Mouse (Mus musculus) gastrocnemius, postnatal 25 days (tissue): ENCODE measurements at regions not wholly inside any gene's neighbourhood (a gene's known extent, or its start where the extent isn't known, plus 50 kb on each side); places are given as distances from the start of the nearest gene placed in this dataset.

Source experiments
- DNase-seq: peaks from one replicate; pipeline ENCODE4 v3.0.0; 2022
- microRNA-seq, 2 experiments: library from miRNA; unstranded; fragments of <30 nt; microRNA quantifications; one replicate each; pipeline ENCODE4 v1.2.0; 2021; ENCODE audit warnings: borderline replicate concordance in 2 of 2

DNA sequence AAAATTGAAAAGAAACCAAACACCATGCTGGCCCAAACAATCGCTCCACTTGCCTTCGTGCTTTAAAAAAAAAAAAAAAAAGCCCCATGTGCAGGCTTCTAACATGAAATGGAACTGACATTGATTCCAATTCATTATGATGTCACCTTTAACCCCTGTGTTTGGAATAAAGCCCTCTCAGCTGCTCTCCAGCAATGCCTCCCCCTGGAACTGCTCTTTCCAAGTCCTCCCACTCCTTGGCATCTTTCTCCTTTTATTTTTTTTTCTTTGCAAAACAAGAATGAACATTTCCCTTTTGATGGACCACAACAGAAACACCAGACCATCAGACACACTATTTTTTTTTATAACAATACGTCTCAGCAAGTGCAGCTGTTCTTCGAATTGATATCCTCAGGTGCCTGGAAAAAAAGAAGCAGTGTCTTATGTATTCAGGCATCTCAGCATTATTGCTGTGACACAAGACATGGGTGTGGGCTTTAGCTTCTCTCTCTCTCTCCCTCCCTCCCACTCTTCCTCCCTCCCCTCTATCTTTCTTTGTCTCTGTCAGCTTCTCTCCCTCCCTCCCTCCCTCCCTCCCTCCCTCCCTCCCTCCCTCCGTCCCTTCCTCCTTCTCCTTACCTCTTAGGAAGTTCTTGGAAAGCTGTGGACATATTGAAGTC, 152.3 kb upstream of the Pitrm1 start:
- DNase-seq = no peak

DNA sequence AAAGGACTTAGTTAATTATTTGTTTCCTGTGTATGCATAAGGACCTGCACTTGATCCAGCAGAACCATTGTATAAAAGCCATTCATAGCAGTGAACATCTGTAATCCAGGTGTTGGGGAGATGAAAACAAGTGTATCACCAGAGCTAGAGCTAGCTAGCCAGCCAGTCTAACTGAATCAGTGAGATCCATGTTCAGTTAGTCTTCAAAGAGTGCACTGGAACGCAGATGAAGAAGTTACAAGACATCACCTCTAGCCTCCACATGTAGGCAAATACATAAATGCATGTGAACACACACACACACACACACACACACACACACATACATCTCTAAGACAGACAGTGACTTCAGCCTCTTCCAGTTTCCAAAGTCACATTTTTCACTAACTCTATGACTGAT, 150.3 kb upstream of the Pitrm1 start:
- DNase-seq = no peak

DNA sequence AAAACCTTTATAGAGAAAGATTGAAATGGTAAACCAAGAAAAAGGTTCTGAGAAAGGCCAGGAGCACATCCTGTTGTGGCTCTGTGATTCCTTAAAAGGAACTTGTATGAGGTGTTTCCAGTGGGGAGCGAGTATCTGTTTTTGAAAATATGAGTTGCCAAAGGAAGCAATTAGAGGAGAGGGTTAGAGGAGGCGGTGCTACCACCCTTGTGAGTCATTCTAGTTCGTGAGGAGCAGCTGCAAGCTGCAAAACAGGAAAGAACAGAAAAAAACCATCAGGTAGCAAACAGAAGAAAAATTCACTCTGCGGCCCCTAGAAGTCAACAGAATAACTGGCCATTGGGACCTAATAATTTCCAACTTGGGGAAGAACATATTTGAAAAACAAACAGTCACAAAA, 116.1 kb upstream of the Pitrm1 start:
- DNase-seq = no peak

DNA sequence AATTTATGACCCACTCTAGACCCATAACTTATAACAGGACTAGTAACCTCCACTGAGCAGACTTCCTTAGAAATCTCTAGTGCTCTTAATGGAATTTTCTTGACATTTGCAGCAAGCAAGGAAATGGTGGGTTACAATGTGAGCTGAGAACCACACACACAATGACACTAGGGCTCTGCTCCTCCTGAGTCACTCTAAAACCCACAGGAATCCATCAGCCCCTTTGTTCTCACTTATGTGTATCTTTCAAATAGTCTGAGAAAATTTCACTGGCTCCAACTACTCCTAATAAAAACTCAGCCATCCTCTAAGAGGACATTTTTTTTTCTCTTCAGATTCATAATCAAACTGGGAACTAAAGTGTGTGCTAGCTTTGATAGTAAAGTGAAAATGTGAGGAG, 101.0 kb upstream of the Pitrm1 start:
- DNase-seq = no peak

DNA sequence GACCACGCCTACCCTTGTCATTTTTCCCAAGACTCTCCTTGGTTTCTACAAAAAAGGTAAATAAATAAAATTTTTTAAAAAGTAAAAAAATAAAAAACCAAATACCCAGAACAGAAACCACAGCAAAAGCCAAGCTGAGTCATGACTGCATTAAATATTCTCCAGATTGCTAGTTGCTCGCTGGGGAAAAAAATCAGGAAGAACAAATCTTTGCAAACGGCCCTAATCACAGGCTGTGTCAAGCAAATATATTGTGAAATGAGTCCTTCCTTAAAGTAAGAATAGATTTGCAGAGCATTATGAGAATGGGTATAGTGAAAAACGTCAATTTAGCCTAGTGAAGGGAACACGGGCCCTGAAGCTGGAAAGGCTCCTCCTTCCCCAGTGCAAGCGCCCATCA, 86.6 kb upstream of the Pitrm1 start:
- no peak for DNase-seq

DNA sequence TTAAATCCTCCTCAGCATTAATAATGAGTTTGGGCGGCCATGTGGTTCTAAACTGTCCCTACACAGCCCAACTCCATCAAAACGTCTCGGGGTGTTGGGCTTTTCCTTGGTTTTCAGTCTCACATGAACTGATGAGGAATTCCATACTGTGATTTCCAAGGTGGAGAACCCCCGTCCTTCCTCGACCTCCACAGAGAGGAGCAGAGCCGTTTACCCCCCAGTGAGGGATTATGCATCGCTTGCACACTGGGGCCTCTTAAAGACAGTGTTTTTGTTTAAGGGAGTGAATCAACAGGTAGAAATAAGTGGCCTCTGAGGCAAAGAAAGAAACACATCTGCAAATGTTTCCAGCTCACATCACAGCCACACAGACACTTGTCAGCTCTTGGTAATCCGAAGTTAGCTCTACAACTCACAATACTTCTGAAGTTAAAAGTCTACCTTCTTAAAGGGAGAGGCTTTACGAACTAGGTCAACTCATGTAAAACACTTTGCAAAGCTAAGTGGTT, 82.0 kb upstream of the Pitrm1 start:
- no peak for DNase-seq

DNA sequence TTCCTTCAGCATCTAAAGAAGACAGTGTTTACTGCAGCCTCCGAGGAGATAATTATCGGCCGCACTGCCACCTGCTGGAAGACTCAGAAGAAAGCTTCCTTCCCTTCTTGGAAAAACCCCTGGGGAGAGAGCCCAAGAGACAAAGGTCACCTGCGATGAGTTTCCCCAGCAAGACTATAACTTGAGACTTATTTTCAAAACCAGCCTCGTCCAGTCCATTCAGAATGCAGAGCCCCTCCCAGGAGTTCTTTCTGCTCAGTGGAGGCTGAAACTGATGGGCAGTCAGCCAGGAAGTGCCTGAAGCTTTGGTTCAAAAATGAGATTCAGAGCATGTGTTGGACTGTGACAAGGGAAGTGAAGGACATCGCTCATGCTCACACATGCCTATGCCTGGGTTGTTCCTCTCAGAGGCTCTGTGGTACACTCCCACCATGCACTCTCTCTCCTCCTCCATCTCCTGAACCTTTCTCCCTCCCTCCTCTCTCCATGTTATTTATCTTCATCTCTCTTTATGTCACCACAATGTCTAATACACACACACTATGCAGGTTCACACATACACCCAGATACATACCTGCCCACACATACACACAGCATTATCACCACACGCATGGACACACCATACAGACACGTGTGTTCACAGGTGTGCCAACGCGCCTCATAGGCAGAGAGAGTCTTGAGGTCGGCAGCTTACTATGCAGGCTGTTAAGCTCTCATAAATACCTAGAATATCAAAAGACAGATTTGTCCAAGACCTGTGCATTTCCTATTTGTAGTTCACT, 78.3 kb upstream of the Pitrm1 start:
- peak; percentile 28 for DNase-seq

DNA sequence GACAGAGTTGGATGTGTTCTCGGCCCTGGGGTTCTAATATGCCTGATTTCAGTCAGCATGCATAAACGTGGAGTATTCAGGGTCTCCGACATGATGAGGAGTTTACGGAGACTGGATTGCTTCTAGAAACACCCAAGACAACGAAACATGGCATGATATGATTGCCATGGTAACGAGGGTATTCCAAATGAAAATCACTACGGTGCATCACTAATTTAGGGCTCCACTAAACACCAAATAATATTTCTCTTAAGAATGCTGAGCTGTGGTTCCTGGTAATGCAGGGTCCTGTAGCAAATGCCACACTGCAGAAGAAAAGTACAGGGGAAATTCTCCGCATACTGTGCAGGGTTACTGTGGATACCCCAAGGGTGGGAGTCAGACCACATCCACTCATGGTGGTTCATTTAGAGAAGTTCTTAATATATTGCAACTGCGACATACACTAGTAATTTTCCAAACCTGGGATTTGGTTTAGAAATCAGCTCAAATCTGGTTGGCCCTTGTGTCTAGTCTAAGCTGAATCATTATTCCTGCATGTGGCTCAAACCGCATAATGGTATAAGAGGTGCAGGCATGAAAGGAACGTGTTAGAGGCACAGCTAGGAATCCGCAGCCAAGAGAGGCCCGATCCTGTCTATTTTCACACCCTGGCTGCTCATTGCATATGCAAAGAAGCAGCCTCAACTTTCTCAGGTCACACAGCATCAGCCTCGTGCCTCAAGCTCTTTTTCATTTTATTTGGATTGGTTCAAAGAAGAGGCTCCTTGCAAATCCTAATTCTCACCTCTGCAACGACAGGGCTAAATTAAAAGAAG, 77.5 kb upstream of the Pitrm1 start:
- DNase-seq = no peak

DNA sequence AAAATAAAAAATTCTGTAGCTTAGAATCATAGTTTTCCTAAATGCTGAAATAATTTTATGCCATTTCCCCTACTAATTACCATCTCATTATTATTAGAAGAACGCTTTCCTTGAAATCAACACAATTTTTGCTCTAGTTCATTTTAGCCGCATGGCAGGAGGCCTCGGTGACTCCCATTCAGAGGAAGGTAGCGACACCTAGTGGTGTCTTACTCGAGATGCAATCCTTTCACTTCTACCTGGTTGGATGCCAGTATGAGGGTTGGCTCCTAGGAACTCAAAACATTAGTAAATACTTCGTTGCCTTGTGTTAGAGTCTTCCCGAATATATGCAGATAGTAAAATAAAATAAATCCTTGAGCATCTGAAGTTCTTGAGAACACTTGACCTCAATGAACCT, 76.3 kb upstream of the Pitrm1 start:
- peak; percentile 44 for DNase-seq

DNA sequence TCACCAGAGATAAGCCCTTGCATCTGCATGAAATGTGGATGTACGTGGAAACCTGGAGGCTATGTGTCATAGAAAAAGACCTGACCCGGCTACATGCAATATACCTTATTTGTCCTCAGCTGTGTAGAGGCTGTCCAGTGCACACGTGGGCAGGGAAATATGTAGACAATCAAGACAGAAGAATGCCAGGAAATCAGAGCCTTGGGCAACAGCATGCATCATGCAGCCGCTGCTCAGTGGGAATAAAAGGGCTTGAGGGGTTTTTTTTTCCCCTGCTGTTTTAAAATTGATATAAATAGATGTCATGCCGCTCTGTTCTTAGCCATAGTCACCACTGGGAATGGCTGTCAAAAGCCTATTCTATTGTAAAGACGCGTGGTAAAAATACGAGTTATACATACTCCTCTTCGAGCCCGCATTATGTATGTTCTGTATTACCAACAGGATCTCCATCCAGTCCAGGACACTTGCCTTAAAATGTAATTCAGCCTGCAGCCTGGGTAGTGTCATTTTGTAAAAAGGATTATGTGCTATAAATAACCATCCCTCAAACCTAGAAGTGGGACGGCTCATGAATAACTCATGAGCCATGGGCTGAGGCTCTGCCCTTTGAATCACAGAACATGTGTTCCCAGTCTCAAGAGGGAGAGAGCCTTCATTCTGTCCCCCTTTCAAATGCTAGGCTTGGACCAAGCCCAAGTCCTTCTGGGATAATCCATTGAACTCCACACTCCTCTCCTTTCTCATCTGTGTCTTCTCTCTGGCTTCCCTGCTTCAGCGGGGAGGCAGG, 74.4 kb upstream of the Pitrm1 start:
- no peak for DNase-seq

DNA sequence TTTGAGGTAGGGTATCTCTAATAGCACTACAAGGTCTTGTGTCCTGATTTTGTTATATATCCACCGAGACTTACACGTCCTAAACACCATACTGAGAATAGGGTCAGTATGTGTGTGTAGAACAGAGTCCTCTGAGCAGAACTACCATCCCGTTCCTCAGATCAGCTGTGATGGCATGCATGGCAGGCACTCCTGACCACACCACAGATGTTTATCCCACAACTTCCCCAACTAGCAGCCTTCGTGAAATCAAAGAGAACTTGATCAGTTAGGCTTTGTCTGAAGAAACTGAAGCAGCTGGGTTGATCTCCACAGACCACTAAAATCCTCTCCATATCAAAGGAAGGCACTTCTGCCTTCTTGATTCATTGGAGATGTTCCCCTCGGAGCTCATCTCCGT, 68.3 kb upstream of the Pitrm1 start:
- no peak for DNase-seq

DNA sequence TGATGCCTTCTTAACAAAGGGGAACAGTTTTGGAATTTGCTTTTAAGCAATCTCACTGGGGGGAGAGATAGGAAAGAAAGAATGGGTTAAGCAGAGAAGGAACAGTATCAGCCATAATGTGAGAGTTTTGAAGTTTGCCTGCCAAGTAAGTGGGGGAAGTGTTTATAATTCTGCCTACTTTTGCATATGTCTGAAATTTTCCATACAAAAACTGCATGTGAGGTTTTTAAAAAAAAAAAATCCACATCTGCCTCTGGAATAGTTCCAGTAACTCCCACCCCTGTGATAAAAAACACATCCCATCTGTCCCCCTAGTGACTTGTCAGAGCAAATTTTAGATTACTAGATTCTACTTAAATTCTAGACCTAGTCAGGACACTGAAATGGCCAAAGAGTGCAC, 63.5 kb upstream of the Pitrm1 start:
- no peak for DNase-seq

DNA sequence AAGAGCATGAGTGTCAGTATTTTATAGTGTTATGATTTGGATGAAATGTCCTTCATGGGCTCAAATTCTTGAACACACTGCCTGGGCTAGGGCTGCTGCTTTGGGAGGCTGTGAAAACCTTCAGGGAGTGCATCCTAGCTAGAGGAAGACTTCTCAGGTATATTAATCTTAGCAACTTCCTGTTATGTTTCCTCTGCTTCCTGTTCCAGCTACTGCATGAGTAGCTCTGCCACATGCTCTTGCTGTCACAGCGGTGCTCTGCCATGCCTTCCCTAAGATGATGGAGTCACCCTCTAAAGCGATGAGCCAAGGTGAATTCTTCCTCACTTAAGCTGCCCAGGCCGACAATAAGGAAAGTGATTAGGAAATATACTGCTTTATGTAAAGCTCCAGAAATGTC, 60.1 kb upstream of the Pitrm1 start:
- DNase-seq = no peak

DNA sequence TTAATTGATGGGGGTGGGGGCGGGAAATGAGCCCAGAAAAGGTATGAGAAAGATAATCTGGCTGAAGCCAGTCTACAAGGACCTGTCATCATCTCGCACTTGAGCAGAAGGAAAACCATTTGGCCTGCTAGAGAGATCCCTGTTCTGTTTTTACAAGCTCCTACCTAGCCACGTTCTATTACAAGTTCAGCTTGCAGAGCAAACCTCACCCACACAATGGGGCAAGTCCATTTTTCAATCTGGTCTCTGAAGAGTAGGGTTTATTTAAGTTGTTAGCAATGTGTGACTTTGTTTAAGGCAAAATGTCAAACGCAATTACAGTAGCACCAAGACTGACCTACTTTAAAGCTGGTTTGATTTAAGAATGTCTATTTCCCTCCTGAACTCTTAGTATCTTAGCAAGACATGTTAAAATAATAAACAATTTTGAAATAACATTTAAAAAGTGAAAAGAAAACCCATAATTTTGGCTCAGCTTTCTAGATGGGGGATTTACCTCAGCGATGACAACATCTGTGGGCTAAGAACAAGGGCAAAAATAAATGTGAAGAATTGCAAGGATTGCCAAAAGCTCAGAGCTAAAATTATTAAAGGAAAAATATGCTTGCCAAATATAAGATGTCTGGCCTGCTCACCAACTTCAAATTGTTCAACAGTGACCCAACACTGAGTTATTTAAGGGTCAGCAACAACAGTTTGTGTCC, 54.9 kb upstream of the Pitrm1 start:
- DNase-seq = no peak

Small RNA genes lying in the stretch of these regions (microRNA-seq; reads per million reads assigned to microRNA genes)
- 0 reads per million in 2 experiments for gene Gm26259
